Mouse (Mus musculus): ENCODE measurements around the gene Dap. TPM values are rescaled to one million over a fixed set of nuclear protein-coding genes. Genes with fewer than 3 reads are reported as not detected.

Gene Dap
- polyA plus RNA-seq, 1 experiment from 2014 or later: 279 TPM

DNA sequence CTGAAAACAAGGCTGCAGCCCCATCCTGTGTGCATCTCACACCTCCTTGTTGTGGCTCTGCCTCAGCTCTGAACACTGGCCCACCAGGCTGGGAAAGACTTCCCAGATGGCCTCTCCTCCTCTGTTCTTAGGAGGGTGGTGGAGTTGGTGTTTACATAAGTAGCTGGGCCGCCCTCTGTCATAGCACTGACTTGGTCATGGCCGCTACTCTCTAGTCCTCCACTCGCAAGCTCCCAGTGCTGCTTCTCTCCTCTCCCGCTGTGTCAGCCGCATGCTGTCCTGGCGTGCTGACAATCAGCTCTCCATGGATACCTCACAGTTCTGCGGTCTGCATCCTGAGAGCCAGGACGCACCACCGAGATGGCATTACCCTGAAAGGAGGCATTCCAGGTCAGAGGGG lies 22.9 kb downstream of the Dap start:
- H3K4me3 ChIP-seq (ENCODE audit: inconsistent target): no peak overlapping the region
- 98% methylated on average over 9 of the region's 9 CpGs for WGBS (ENCODE audit: missing documents)
- no peaks in the 10 kb centered on the region for H3K36me3 ChIP-seq (ENCODE audit: inconsistent target)
- H3K27ac ChIP-seq: no peak overlapping the region
- peaks cover 8% of the 10 kb centered on the region; the same call in 1 of the 2 replicates for H3K79me2 ChIP-seq (ENCODE audit: inconsistent target)

DNA sequence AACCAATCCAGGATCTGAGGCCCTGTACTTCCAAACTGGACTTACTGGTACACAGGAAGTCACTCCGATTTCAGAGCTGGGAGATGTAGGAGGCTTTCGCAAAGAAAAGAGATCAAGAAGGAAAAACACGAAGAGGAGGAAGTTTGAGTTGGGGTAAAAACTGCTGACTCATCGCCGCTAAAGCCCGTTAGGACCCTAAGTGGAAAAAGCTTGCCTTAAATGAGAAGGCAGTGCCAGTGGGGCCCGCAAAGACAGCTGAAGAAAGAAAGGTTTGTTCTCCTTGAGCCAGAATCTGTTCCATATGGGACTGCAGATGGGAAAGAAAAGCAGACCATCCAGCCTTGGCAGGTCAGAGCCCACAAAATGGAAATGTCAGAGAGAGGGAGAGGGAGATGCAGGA lies 24.8 kb downstream of the Dap start:
- Histone ChIP-seq H3K79me2 (ENCODE audit: inconsistent target) (peaks cover 21% of the 10 kb centered on the region; the same call in 1 of the 2 replicates), H3K36me3 (ENCODE audit: inconsistent target) (no peaks in the 10 kb centered on the region), H3K4me3 (ENCODE audit: inconsistent target) (no peak overlapping the region), H3K27ac (no peak overlapping the region)
- WGBS (ENCODE audit: missing documents): 5% methylated on average over 7 of the region's 7 CpGs

DNA sequence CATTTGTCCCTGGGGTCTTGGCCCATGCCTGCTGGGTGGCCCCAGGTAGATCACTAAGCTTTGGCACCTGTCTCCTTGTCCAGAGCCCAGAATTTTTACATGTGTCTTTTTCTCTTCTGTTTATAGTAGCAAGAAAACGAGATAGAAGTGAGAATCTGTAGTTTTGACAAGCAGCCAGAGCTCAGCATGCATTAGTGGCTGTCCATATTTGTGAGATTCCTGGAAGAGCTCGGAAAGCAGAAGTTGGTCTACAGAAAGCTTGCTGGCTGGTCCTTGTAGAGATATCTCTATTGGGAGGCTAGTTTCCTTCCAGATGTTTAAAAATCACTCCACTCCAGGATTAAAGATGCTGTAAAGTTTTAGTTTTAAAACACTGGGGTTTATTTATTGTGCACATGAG lies 25.9 kb downstream of the Dap start:
- 8% methylated on average over 2 of the region's 2 CpGs for WGBS (ENCODE audit: missing documents)
- H3K36me3 ChIP-seq (ENCODE audit: inconsistent target): no peaks in the 10 kb centered on the region

DNA sequence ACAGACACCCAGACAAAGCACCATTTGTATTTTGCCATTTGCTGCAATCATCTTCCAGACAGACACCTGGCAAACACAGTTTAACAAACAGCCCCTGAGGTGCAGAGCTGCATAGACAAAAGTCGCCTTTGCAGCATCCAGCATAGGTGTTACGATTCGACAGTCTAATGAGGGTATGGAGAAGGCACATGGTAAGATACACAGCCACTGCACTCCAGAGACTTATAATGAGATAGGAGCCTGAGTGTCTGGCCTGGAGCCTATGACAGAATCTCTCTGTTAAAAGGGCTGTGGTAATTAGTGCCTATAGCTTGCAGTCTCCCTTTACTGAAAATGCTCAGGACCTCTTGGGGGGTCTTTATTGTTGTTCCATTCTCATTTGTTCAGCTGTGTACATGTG lies 26.6 kb downstream of the Dap start:
- Histone ChIP-seq H3K4me3 (ENCODE audit: inconsistent target) (no peak overlapping the region), H3K27ac (no peak overlapping the region), H3K79me2 (ENCODE audit: inconsistent target) (peaks cover 21% of the 10 kb centered on the region; the same call in 1 of the 2 replicates), H3K36me3 (ENCODE audit: inconsistent target) (no peaks in the 10 kb centered on the region)
- 98% methylated on average over 3 of the region's 3 CpGs for WGBS (ENCODE audit: missing documents)

More for the DNA sequence above, 25.9 kb downstream of the Dap start:
- H3K27ac ChIP-seq: no peak overlapping the region
- H3K79me2 ChIP-seq (ENCODE audit: inconsistent target): peaks cover 21% of the 10 kb centered on the region; the same call in 1 of the 2 replicates
- H3K4me3 ChIP-seq (ENCODE audit: inconsistent target): no peak overlapping the region

DNA sequence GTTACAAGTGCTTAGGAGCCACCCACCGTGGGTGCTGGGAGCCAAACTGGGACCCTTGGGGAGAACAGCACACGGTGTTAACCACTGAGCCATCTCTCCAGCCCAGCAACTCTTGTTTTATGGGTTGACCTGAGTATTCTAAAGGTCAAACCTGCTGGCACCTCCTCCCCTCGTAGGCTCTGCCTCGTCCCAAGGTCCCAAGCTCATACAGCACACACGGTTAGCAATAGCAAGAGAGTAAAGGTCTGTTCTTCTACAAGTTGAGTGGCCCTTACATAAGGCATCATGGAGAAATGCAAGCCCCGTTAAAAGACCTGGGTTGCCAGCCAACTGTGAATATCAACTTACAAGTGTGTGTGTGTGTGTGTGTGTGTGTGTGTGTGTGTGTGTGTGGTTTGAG lies 27.1 kb downstream of the Dap start:
- Histone ChIP-seq H3K79me2 (ENCODE audit: inconsistent target) (peaks cover 21% of the 10 kb centered on the region; the same call in 1 of the 2 replicates), H3K4me3 (ENCODE audit: inconsistent target) (no peak overlapping the region), H3K27ac (no peak overlapping the region), H3K36me3 (ENCODE audit: inconsistent target) (no peaks in the 10 kb centered on the region)
- 99% methylated on average over 6 of the region's 6 CpGs for WGBS (ENCODE audit: missing documents)

DNA sequence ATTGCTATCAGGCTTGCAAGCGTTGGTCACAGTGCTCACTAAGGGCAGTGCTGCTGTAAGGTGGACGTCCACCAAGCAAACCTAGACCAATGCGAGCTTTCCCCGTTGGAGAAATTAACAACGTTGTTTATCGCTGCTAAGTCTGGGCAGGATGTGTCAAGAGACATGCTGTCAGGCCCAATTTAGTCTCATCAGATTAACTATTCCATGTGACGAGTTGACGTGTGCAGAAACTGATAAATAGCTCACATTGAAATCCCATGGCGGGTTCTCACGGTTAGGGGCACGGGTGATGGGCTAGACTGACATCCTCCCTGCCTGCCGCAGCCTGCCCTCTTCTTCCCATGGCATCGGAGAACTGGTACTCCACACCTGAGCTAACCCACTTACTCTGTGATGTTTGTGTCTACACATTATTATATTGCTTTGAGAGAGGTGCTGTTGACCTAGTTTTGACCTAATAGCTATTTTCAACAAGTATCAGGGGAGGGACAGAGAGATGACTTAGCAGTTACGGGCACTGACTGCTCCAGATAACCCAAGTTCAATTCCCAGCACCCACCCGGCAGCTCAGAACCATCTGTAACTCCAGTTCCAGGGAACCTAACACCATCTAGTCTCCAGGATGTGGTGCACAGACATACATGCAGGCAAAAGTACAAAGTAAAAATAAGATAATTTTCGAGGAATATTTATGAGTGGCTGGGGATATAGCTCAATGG lies 28.6 kb downstream of the Dap start:
- no peak overlapping the region for H3K27ac ChIP-seq
- peaks cover 21% of the 10 kb centered on the region; the same call in 1 of the 2 replicates for H3K79me2 ChIP-seq (ENCODE audit: inconsistent target)
- no peak overlapping the region for H3K4me3 ChIP-seq (ENCODE audit: inconsistent target)
- 95% methylated on average over 16 of the region's 16 CpGs for WGBS (ENCODE audit: missing documents)
- H3K36me3 ChIP-seq (ENCODE audit: inconsistent target): no peaks in the 10 kb centered on the region

DNA sequence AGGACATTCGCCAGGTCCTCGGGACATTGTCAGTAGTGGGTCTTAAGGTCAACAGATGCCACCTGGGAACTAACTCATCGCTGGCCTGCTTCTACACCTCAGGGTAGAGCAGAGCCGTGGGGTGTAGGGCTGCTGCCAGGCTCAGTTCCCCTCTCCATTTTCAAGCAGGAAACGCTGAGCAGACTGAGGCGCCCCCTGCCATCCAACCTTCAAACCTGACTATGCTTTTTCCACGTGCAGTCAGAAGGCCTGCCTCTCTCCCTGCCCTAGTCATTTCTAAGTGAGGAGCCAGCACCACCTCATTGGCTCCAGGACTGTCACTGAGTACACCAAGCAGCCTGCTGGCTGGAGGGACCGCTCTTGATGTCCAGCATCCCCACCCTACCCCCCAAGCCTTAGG lies 29.3 kb downstream of the Dap start:
- Histone ChIP-seq H3K36me3 (ENCODE audit: inconsistent target) (no peaks in the 10 kb centered on the region), H3K27ac (no peak overlapping the region), H3K4me3 (ENCODE audit: inconsistent target) (no peak overlapping the region), H3K79me2 (ENCODE audit: inconsistent target) (peaks cover 21% of the 10 kb centered on the region; the same call in 1 of the 2 replicates)
- WGBS (ENCODE audit: missing documents): 62% methylated on average over 8 of the region's 8 CpGs

DNA sequence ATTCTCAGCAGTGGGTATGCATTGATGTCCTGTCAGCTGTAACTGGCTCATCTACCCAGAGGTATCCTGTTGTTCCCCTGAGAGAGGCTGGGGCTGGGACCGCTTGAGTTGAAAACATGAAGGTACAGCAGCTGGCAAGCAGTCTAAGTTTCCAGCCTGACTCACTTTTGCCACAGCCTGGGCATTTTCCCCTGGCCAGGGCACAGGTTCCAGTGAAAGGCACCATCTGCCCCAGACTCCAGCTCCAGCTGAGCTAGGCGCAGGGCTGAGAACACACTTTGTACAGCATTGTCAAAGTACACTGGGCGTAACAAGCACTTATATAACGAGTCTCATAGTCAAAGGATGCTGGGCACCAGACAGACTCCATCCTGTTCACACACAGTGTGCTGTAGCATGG lies 29.8 kb downstream of the Dap start:
- Histone ChIP-seq H3K4me3 (ENCODE audit: inconsistent target) (no peak overlapping the region), H3K36me3 (ENCODE audit: inconsistent target) (no peaks in the 10 kb centered on the region), H3K27ac (no peak overlapping the region), H3K79me2 (ENCODE audit: inconsistent target) (peaks cover 21% of the 10 kb centered on the region; the same call in 1 of the 2 replicates)
- WGBS (ENCODE audit: missing documents): 94% methylated on average over 4 of the region's 4 CpGs

DNA sequence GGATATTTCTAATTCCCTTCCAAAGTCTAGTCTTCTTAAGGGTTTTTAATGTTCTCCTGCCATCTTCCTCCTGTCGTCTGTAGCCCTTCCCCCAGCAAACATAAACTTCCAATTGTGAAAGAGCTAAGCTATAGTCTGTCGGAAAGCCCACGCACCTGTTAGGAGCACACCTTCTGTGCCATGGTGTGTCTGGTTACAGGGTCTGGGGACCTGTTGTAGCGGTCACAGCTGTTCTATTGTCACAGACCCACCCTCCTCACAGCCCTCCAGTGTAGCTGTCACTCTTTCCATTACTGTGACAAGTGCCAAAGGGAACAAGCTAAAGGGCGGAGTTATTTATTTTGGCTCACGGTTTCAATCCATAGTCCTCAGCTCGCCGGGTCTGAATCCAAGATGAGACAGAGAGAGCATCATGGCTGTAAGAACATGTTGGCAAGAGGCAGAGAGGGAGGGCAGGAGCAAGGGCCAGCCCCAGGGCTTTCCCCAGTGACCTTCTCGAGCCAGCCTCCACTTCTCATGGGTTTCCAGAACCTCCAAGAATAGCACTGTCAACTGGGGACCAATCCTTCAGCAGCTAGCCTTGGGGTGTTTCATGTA lies 30.9 kb downstream of the Dap start:
- Histone ChIP-seq H3K4me3 (ENCODE audit: inconsistent target) (no peak overlapping the region), H3K36me3 (ENCODE audit: inconsistent target) (no peaks in the 10 kb centered on the region), H3K79me2 (ENCODE audit: inconsistent target) (peaks cover 21% of the 10 kb centered on the region; the same call in 1 of the 2 replicates), H3K27ac (no peak overlapping the region)
- WGBS (ENCODE audit: missing documents): 96% methylated on average over 9 of the region's 9 CpGs

DNA sequence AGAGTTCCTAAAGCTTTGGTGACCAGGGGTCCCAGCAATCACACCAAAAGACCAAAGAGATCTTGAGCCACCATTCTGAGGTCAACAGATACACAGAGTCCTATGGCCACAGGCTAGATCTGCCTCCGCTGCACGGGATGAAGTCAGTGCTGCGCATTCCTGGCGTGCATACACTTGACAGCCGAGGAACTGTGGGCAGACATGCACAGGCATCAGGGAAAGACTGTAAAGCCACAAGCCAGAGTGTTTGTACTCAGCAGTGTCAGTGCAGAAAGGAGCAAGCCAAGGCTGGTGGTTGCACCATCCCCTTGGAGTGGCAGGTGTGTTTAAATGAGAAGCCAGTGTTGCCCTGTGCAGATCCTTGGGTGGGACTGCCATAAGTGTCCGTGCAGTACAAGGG lies 31.6 kb downstream of the Dap start:
- H3K27ac ChIP-seq: no peak overlapping the region
- no peak overlapping the region for H3K4me3 ChIP-seq (ENCODE audit: inconsistent target)
- peaks cover 17% of the 10 kb centered on the region; the same call in 1 of the 2 replicates for H3K79me2 ChIP-seq (ENCODE audit: inconsistent target)
- 93% methylated on average over 6 of the region's 6 CpGs for WGBS (ENCODE audit: missing documents)
- no peaks in the 10 kb centered on the region for H3K36me3 ChIP-seq (ENCODE audit: inconsistent target)

DNA sequence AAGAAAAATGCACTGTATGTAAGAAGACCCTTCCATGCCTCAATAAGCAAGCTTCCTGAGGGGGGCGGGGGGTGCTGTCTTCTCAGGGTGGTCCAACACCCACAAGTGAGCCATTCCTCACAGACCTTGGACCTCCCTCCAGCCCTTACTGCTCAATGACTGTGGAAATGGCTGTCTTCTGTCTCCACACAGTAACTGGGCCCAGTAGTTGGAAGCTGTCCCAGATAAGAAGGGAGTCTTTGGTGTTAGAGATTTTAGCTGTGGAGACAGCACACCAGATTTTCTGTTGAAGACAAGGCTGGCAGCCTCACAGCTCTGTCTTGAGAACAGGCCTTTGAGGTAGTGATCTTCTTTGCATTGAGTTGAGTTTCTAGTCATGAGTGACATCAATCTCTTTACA lies 33.2 kb downstream of the Dap start:
- Histone ChIP-seq H3K36me3 (ENCODE audit: inconsistent target) (no peaks in the 10 kb centered on the region), H3K79me2 (ENCODE audit: inconsistent target) (peaks cover 10% of the 10 kb centered on the region; the same call in 1 of the 2 replicates), H3K27ac (no peak overlapping the region), H3K4me3 (ENCODE audit: inconsistent target) (no peak overlapping the region)
- WGBS (ENCODE audit: missing documents): 100% methylated on average over 1 of the region's 1 CpGs

DNA sequence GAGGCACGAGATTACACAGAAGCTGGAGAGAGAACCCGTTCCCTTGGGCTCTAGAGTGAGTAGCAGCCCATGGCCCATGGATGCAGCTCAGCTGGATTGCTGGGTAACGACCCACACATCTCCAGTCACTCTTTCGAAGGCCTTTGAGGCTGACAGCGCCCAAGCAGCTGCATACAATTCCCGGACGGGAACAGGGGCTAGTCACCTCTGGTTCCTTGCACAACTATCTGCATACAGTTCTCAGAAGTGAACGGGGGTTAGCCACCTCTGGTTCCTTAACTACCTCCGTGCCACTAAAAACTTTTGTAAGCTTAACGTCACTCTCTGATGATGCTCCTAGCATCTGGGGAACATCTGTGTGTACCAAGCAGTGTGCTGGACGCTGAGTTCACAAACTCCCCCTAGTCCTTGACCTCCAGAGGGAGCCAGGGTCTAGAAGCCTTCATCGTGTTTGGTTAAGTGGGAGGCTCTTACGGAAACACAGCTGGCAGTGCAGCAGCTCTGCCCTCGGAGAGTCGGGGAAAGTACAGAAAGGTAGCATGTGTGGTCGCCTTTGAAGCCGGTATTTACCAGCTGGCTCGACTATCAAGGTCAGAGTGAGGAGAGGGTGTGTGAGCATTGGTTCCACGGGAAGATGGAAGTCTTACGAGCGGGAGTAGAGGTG lies 34.0 kb downstream of the Dap start:
- no peak overlapping the region for H3K27ac ChIP-seq
- WGBS (ENCODE audit: missing documents): 95% methylated on average over 21 of the region's 21 CpGs
- H3K4me3 ChIP-seq (ENCODE audit: inconsistent target): no peak overlapping the region
- no peaks in the 10 kb centered on the region for H3K36me3 ChIP-seq (ENCODE audit: inconsistent target)
- H3K79me2 ChIP-seq (ENCODE audit: inconsistent target): peaks cover 1% of the 10 kb centered on the region; the same call in 1 of the 2 replicates

DNA sequence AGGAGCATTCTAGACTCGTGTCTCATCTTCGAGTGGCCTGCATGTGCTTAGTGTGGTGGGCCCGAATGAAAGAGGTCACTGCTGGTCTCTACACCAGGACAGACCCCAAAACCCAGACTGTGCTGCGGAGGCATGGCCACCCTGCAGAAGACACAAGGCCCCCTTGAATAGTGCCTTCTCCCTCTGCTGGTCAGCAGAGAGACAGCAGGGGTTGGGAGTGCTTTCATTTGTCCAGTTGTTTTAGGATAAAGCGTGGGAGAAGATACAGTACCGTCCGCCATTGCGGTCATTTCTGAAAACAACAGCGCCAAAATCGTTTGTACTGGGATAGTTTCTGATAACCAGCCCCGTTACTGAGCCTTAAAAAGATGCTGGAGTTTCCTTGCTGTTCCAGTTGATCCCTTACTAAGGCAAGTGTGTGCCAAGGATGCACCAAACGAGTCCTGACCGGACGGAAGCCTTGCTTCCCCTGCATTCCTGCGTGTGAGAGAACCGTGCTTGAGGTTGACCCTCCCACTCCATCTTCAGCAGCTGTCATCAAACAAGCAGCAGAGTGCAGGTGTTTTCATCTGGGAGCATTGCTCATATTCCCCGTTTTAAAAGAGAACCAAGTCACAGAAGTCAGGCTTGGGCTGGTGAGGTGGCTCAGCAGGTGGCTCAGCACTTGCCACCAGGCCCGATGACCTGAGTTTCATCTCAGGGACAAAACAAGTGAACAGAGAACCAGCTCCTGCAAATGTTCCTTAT lies 34.8 kb downstream of the Dap start:
- Histone ChIP-seq H3K27ac (no peak overlapping the region), H3K4me3 (ENCODE audit: inconsistent target) (no peak overlapping the region), H3K36me3 (ENCODE audit: inconsistent target) (no peaks in the 10 kb centered on the region), H3K79me2 (ENCODE audit: inconsistent target) (no peaks in the 10 kb centered on the region; the same call in 1 of the 2 replicates)
- WGBS (ENCODE audit: missing documents): 93% methylated on average over 18 of the region's 18 CpGs

DNA sequence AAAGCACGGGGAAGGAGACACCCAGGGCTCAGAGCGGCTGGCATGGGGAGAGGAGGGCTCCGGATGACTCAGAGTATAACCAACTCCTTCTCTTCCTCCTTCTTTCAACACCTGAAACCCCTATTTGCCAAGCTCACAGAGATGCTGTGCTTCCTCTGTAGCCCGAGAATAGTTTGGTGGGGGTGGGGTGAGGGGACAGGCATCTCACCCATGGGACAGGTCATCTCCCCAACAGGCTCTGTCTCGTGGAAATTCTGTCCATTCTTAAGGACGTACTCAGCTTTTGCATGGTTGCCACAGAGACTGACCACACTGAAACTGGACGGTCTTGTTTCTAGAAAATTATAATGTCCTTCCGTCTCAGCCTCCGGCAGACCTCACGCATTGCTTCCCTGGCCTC lies 37.0 kb downstream of the Dap start:
- Histone ChIP-seq H3K27ac (no peak overlapping the region), H3K4me3 (ENCODE audit: inconsistent target) (no peak overlapping the region), H3K36me3 (ENCODE audit: inconsistent target) (no peaks in the 10 kb centered on the region), H3K79me2 (ENCODE audit: inconsistent target) (no peaks in the 10 kb centered on the region)
- WGBS (ENCODE audit: missing documents): 95% methylated on average over 8 of the region's 10 CpGs
